Mouse (Mus musculus) hindbrain, embryonic 16.5 days (tissue): ENCODE results near the gene Galnt16. TPM values are rescaled to one million over a fixed set of nuclear protein-coding genes. Genes with fewer than 3 reads are reported as not detected.
A peak's percentile ranks its signal among the peaks of the same experiment; 100 is the strongest.

Experiments
- ATAC-seq: fragments of 200-750 bp; cut with Nextera tagmentation; 2 replicates; pipeline ENCODE4 v1.8.0; 2017; ENCODE audit warnings: moderate TSS enrichment, moderate library complexity
- H3K27ac ChIP-seq: fragments of 300-500 bp; sonication (generic); 2 replicates; pipeline ENCODE4 v1.5.1; 2014; ENCODE audit warnings: low read depth, mild to moderate bottlenecking, control low read depth, low read length, moderate library complexity
- H3K27me3 ChIP-seq: fragments of 300-500 bp; sonication (generic); replicated peaks from 2 replicates; pipeline ENCODE4 v1.6.1; 2014; ENCODE audit warnings: low read length; ENCODE audit not compliant: control insufficient read depth, insufficient read depth
- H3K36me3 ChIP-seq: fragments of 300-500 bp; sonication (generic); 2 replicates; pipeline ENCODE4 v1.6.1; 2014; ENCODE audit warnings: mild to moderate bottlenecking, low read length, moderate library complexity, mixed read lengths; ENCODE audit not compliant: control insufficient read depth, insufficient read depth
- H3K4me1 ChIP-seq: fragments of 300-500 bp; sonication (generic); 2 replicates; pipeline ENCODE4 v1.6.1; 2014; ENCODE audit warnings: low read depth, low read length; ENCODE audit not compliant: control insufficient read depth, insufficient read depth
- H3K4me2 ChIP-seq: fragments of 300-500 bp; sonication (generic); 2 replicates; pipeline ENCODE4 v1.6.1; 2014; ENCODE audit warnings: mild to moderate bottlenecking, low read length, control low read depth, moderate library complexity
- H3K4me3 ChIP-seq: fragments of 300-500 bp; sonication (generic); 2 replicates; pipeline ENCODE4 v1.5.1; 2014; ENCODE audit warnings: mild to moderate bottlenecking, low read length, control low read depth, moderate library complexity
- H3K9ac ChIP-seq: fragments of 300-500 bp; sonication (generic); 2 replicates; pipeline ENCODE4 v1.6.1; 2014; ENCODE audit warnings: low read depth, mild to moderate bottlenecking, control low read depth, low read length, moderate library complexity
- H3K9me3 ChIP-seq: fragments of 300-500 bp; sonication (generic); 2 replicates; pipeline ENCODE4 v1.6.1; 2014; ENCODE audit warnings: mild to moderate bottlenecking, low read length, moderate library complexity; ENCODE audit not compliant: control insufficient read depth
- WGBS: fragments of 180-500 bp; shearing (Covaris S2); extraction: QIAGEN DNeasy Blood & Tissue Kit; methylation state at CpG from one replicate; pipeline ENCODE4 v1.1.7; 2014; 5-methylcytosine and 5-hydroxymethylcytosine counted together
- polyA plus RNA-seq: library from polyadenylated mRNA; unstranded; fragments of >200 nt; fragmentation: Nextera tagmentation; extraction: Ambion mirVana; gene quantifications from 2 replicates; pipeline ENCODE4 v1.2.1, GENCODE M21; 2015

The Galnt16 gene
- polyA plus RNA-seq, 1 experiment from 2014 or later = 34.0 TPM

GRCm38 (mm10) chr12:80549646-80550045 lies 31.6 kb downstream of the Galnt16 start:
- Histone ChIP-seq H3K27me3 (no peaks in the 10 kb centered on the region), H3K4me1 (peaks cover 12% of the 10 kb centered on the region), H3K9ac (no peak overlapping the region), H3K27ac (no peak overlapping the region), H3K4me3 (no peak overlapping the region), H3K4me2 (no peak overlapping the region), H3K36me3 (no peaks in the 10 kb centered on the region), H3K9me3 (no peaks in the 10 kb centered on the region)
- ATAC-seq = peak; percentile 46
- WGBS = 51% methylated on average over 11 of the region's 11 CpGs

- Histone ChIP-seq H3K9ac (no peak overlapping the region), H3K4me3 (no peak overlapping the region), H3K4me1 (no peaks in the 10 kb centered on the region; the same call in 1 of the 2 replicates), H3K9me3 (no peaks in the 10 kb centered on the region), H3K27me3 (no peaks in the 10 kb centered on the region), H3K36me3 (no peaks in the 10 kb centered on the region), H3K27ac (no peak overlapping the region), H3K4me2 (no peak overlapping the region)
- no peak for ATAC-seq
- WGBS = 0% methylated on average over 2 of the region's 3 CpGs
Observed at GRCm38 (mm10) chr12:80553157-80553556, 35.1 kb downstream of the Galnt16 start.

- WGBS = 77% methylated on average over 6 of the region's 6 CpGs
- Histone ChIP-seq H3K4me1 (no peaks in the 10 kb centered on the region; the same call in 1 of the 2 replicates), H3K36me3 (no peaks in the 10 kb centered on the region), H3K9me3 (no peaks in the 10 kb centered on the region), H3K9ac (no peak overlapping the region), H3K4me2 (no peak overlapping the region), H3K4me3 (no peak overlapping the region), H3K27ac (no peak overlapping the region), H3K27me3 (no peaks in the 10 kb centered on the region)
- ATAC-seq = no peak
Observed at GRCm38 (mm10) chr12:80554312-80554711, 36.2 kb downstream of the Galnt16 start.

GRCm38 (mm10) chr12:80561904-80562303 lies 43.8 kb downstream of the Galnt16 start:
- H3K4me2 ChIP-seq = no peak overlapping the region
- H3K9ac ChIP-seq = no peak overlapping the region
- peaks cover 12% of the 10 kb centered on the region for H3K4me1 ChIP-seq
- H3K4me3 ChIP-seq = no peak overlapping the region
- no peak overlapping the region for H3K27ac ChIP-seq
- H3K36me3 ChIP-seq = no peaks in the 10 kb centered on the region
- H3K27me3 ChIP-seq = no peaks in the 10 kb centered on the region
- WGBS = 16% methylated on average over 2 of the region's 2 CpGs
- ATAC-seq = no peak
- H3K9me3 ChIP-seq = no peaks in the 10 kb centered on the region

- no peaks in the 10 kb centered on the region for H3K27me3 ChIP-seq
- ATAC-seq = no peak
- H3K27ac ChIP-seq = no peak overlapping the region
- H3K9ac ChIP-seq = no peak overlapping the region
- H3K4me3 ChIP-seq = no peak overlapping the region
- no peak overlapping the region for H3K4me2 ChIP-seq
- peaks cover 21% of the 10 kb centered on the region for H3K4me1 ChIP-seq
- no peaks in the 10 kb centered on the region for H3K9me3 ChIP-seq
- H3K36me3 ChIP-seq = no peaks in the 10 kb centered on the region
- 58% methylated on average over 5 of the region's 5 CpGs for WGBS
Observed at GRCm38 (mm10) chr12:80562793-80563192, 44.7 kb downstream of the Galnt16 start.

GRCm38 (mm10) chr12:80564990-80565389 lies 46.9 kb downstream of the Galnt16 start:
- no peak overlapping the region for H3K9ac ChIP-seq
- H3K9me3 ChIP-seq = no peaks in the 10 kb centered on the region
- H3K27ac ChIP-seq = no peak overlapping the region
- H3K4me3 ChIP-seq = no peak overlapping the region
- no peaks in the 10 kb centered on the region for H3K27me3 ChIP-seq
- 63% methylated on average over 6 of the region's 6 CpGs for WGBS
- ATAC-seq = no peak
- no peaks in the 10 kb centered on the region for H3K36me3 ChIP-seq
- no peak overlapping the region for H3K4me2 ChIP-seq
- peaks cover 22% of the 10 kb centered on the region for H3K4me1 ChIP-seq

GRCm38 (mm10) chr12:80565793-80566192 lies 47.7 kb downstream of the Galnt16 start:
- no peak overlapping the region for H3K27ac ChIP-seq
- H3K9me3 ChIP-seq = no peaks in the 10 kb centered on the region
- peaks cover 22% of the 10 kb centered on the region for H3K4me1 ChIP-seq
- WGBS = 58% methylated on average over 2 of the region's 2 CpGs
- no peak overlapping the region for H3K4me2 ChIP-seq
- no peak overlapping the region for H3K9ac ChIP-seq
- H3K27me3 ChIP-seq = no peaks in the 10 kb centered on the region
- ATAC-seq = no peak
- no peaks in the 10 kb centered on the region for H3K36me3 ChIP-seq
- H3K4me3 ChIP-seq = no peak overlapping the region

- ATAC-seq = no peak
- Histone ChIP-seq H3K4me3 (no peak overlapping the region), H3K4me1 (peaks cover 22% of the 10 kb centered on the region), H3K27me3 (no peaks in the 10 kb centered on the region), H3K27ac (no peak overlapping the region), H3K9me3 (no peaks in the 10 kb centered on the region), H3K36me3 (no peaks in the 10 kb centered on the region), H3K4me2 (no peak overlapping the region), H3K9ac (no peak overlapping the region)
- WGBS = 28% methylated on average over 4 of the region's 4 CpGs
Observed at GRCm38 (mm10) chr12:80566502-80566901, 48.4 kb downstream of the Galnt16 start.

GRCm38 (mm10) chr12:80567375-80567774 lies 49.3 kb downstream of the Galnt16 start:
- no peak overlapping the region for H3K4me2 ChIP-seq
- no peaks in the 10 kb centered on the region for H3K36me3 ChIP-seq
- peak; percentile 90 for ATAC-seq
- no peak overlapping the region for H3K9ac ChIP-seq
- peaks cover 22% of the 10 kb centered on the region for H3K4me1 ChIP-seq
- no peaks in the 10 kb centered on the region for H3K9me3 ChIP-seq
- no peak overlapping the region for H3K4me3 ChIP-seq
- H3K27ac ChIP-seq = peak overlapping the region; percentile 57; the same call in 1 of the 2 replicates
- 20% methylated on average over 3 of the region's 3 CpGs for WGBS
- H3K27me3 ChIP-seq = no peaks in the 10 kb centered on the region

GRCm38 (mm10) chr12:80569561-80569960 lies 51.5 kb downstream of the Galnt16 start:
- 85% methylated on average over 2 of the region's 2 CpGs for WGBS
- ATAC-seq = no peak
- Histone ChIP-seq H3K9me3 (no peaks in the 10 kb centered on the region), H3K4me2 (no peak overlapping the region), H3K4me3 (no peak overlapping the region), H3K4me1 (peaks cover 23% of the 10 kb centered on the region), H3K36me3 (no peaks in the 10 kb centered on the region), H3K27ac (no peak overlapping the region), H3K27me3 (no peaks in the 10 kb centered on the region), H3K9ac (no peak overlapping the region)
